Mouse (Mus musculus) E14TG2a.4 (cell line): ENCODE results near the gene Eif2s1.

ENCODE experiments used
- CTCF ChIP-seq: conservative IDR thresholded peaks from 2 replicates; pipeline ENCODE4 v1.5.1; 2014; ENCODE audit warnings: low read length
- POU5F1 ChIP-seq: IDR thresholded peaks from 2 replicates; pipeline ENCODE4 v1.6.1; 2014; ENCODE audit warnings: low read length, borderline replicate concordance

GRCm38 (mm10) chr12:78936494-78936893 lies 74.9 kb downstream of the Eif2s1 start:
- TF ChIP-seq CTCF (no peak), POU5F1 (no peak)
